Mouse (Mus musculus) forebrain, embryonic 16.5 days (tissue): ENCODE measurements around the gene Rundc3a. TPM values are rescaled to one million over a fixed set of nuclear protein-coding genes. Genes with fewer than 3 reads are reported as not detected.
"Not testable (repeated sequence)": the region's sequence is repeated elsewhere in the genome, so short reads cannot be mapped to it uniquely, and the experiment has no call there.

ENCODE experiments used
- ATAC-seq: fragments of 200-750 bp; cut with Nextera tagmentation; 2 replicates; pipeline ENCODE4 v1.8.0; 2017; ENCODE audit warnings: mild to moderate bottlenecking, moderate library complexity
- H3K27ac ChIP-seq: fragments of 300-500 bp; sonication (generic); 2 replicates; pipeline ENCODE4 v1.5.1; 2014; ENCODE audit warnings: low read length, control low read depth
- H3K27me3 ChIP-seq: fragments of 300-500 bp; sonication (generic); replicated peaks from 2 replicates; pipeline ENCODE4 v1.6.1; 2014; ENCODE audit warnings: low read length; ENCODE audit not compliant: control insufficient read depth, insufficient read depth
- H3K36me3 ChIP-seq: fragments of 300-500 bp; sonication (generic); 2 replicates; pipeline ENCODE4 v1.6.1; 2014; ENCODE audit not compliant: control insufficient read depth, insufficient read depth
- H3K4me1 ChIP-seq: fragments of 300-500 bp; sonication (generic); replicated peaks from 2 replicates; pipeline ENCODE4 v1.6.1; 2014; ENCODE audit warnings: low read length; ENCODE audit not compliant: control insufficient read depth, insufficient read depth
- H3K4me2 ChIP-seq: fragments of 300-500 bp; sonication (generic); 2 replicates; pipeline ENCODE4 v1.6.1; 2014; ENCODE audit warnings: mild to moderate bottlenecking, low read length, control low read depth
- H3K4me3 ChIP-seq: fragments of 300-500 bp; sonication (generic); replicated peaks from 2 replicates; pipeline ENCODE4 v1.5.1; 2014; ENCODE audit warnings: mild to moderate bottlenecking, low read length, control low read depth
- H3K9ac ChIP-seq: fragments of 300-500 bp; sonication (generic); replicated peaks from 2 replicates; pipeline ENCODE4 v1.6.1; 2014; ENCODE audit warnings: low read depth, low read length, control low read depth
- H3K9me3 ChIP-seq: fragments of 300-500 bp; sonication (generic); 2 replicates; pipeline ENCODE4 v1.6.1; 2016; ENCODE audit warnings: low read length; ENCODE audit not compliant: control insufficient read depth
- WGBS: fragments of 180-500 bp; shearing (Covaris S2); extraction: QIAGEN DNeasy Blood & Tissue Kit; methylation state at CpG from one replicate; pipeline ENCODE4 v1.1.7; 2014; 5-methylcytosine and 5-hydroxymethylcytosine counted together
- polyA plus RNA-seq: library from polyadenylated mRNA; unstranded; fragments of >200 nt; fragmentation: Nextera tagmentation; extraction: Ambion mirVana; gene quantifications from 2 replicates; pipeline ENCODE4 v1.2.1, GENCODE M21; 2015

Rundc3a gene
- polyA plus RNA-seq, 1 experiment from 2014 or later: 156 TPM

- no peak for ATAC-seq
- H3K4me3 ChIP-seq: no peak overlapping the region
- no peak overlapping the region for H3K4me2 ChIP-seq
- WGBS: 65% methylated on average over 2 of the region's 2 CpGs
- H3K27me3 ChIP-seq: no peaks in the 10 kb centered on the region
- no peaks in the 10 kb centered on the region for H3K4me1 ChIP-seq
- no peaks in the 10 kb centered on the region for H3K36me3 ChIP-seq
- no peak overlapping the region for H3K9ac ChIP-seq
- no peak overlapping the region for H3K27ac ChIP-seq
- H3K9me3 ChIP-seq: no peaks in the 10 kb centered on the region
Observed at GRCm38 (mm10) chr11:102384418-102384817, 8.8 kb upstream of the Rundc3a start.

GRCm38 (mm10) chr11:102385075-102385474, 8.1 kb upstream of the Rundc3a start:
- H3K4me2 ChIP-seq: no peak overlapping the region
- 68% methylated on average over 4 of the region's 4 CpGs for WGBS
- no peaks in the 10 kb centered on the region for H3K9me3 ChIP-seq
- H3K27ac ChIP-seq: no peak overlapping the region
- no peak for ATAC-seq
- H3K27me3 ChIP-seq: no peaks in the 10 kb centered on the region
- no peaks in the 10 kb centered on the region for H3K4me1 ChIP-seq
- no peak overlapping the region for H3K9ac ChIP-seq
- H3K36me3 ChIP-seq: no peaks in the 10 kb centered on the region
- H3K4me3 ChIP-seq: no peak overlapping the region

- Histone ChIP-seq H3K9me3 (no peaks in the 10 kb centered on the region), H3K4me3 (no peak overlapping the region), H3K27me3 (no peaks in the 10 kb centered on the region), H3K27ac (no peak overlapping the region), H3K9ac (no peak overlapping the region), H3K4me2 (no peak overlapping the region), H3K36me3 (no peaks in the 10 kb centered on the region), H3K4me1 (no peaks in the 10 kb centered on the region)
- no peak for ATAC-seq
- WGBS: 73% methylated on average over 5 of the region's 5 CpGs
Observed at GRCm38 (mm10) chr11:102386121-102386520, 7.1 kb upstream of the Rundc3a start.

- not testable (repeated sequence) for H3K27me3 ChIP-seq, H3K4me3 ChIP-seq, H3K4me2 ChIP-seq, H3K9me3 ChIP-seq, H3K36me3 ChIP-seq, ATAC-seq, H3K27ac ChIP-seq, H3K9ac ChIP-seq
- 90% methylated on average over 4 of the region's 5 CpGs for WGBS
- peaks cover 10% of the 10 kb centered on the region for H3K4me1 ChIP-seq
Observed at GRCm38 (mm10) chr11:102389436-102389835, 3.8 kb upstream of the Rundc3a start.

GRCm38 (mm10) chr11:102392441-102393237, 564 bp upstream of the Rundc3a start:
- 20% methylated on average over 15 of the region's 15 CpGs for WGBS
- no peaks in the 10 kb centered on the region for H3K9me3 ChIP-seq
- peak overlapping the region; percentile 97 for H3K27ac ChIP-seq
- no peaks in the 10 kb centered on the region for H3K36me3 ChIP-seq
- H3K27me3 ChIP-seq: no peaks in the 10 kb centered on the region
- peaks cover 39% of the 10 kb centered on the region for H3K4me1 ChIP-seq
- ATAC-seq: peak; percentile 21
- peak overlapping the region; percentile 63 for H3K9ac ChIP-seq
- peak overlapping the region; percentile 76 for H3K4me2 ChIP-seq
- H3K4me3 ChIP-seq: peak overlapping the region; percentile 92

- H3K9ac ChIP-seq: peak overlapping the region; percentile 95
- no peaks in the 10 kb centered on the region for H3K9me3 ChIP-seq
- H3K27me3 ChIP-seq: no peaks in the 10 kb centered on the region
- peak overlapping the region; percentile 97 for H3K27ac ChIP-seq
- no peaks in the 10 kb centered on the region for H3K36me3 ChIP-seq
- H3K4me2 ChIP-seq: peak overlapping the region; percentile 76
- 3% methylated on average over 17 of the region's 17 CpGs for WGBS
- H3K4me3 ChIP-seq: peak overlapping the region; percentile 92
- peak; percentile 51 for ATAC-seq
- peaks cover 47% of the 10 kb centered on the region for H3K4me1 ChIP-seq
Observed at GRCm38 (mm10) chr11:102393719-102394420, 667 bp downstream of the Rundc3a start.

- Histone ChIP-seq H3K9ac (peak overlapping the region; percentile 95), H3K4me2 (peak overlapping the region; percentile 76), H3K36me3 (peaks cover 3% of the 10 kb centered on the region; the same call in 1 of the 2 replicates), H3K27me3 (no peaks in the 10 kb centered on the region; the same call in 1 of the 2 replicates), H3K27ac (peak overlapping the region; percentile 97), H3K4me3 (peak overlapping the region; percentile 92), H3K9me3 (no peaks in the 10 kb centered on the region), H3K4me1 (peaks cover 47% of the 10 kb centered on the region)
- 73% methylated on average over 9 of the region's 9 CpGs for WGBS
- no peak for ATAC-seq
Observed at GRCm38 (mm10) chr11:102394421-102395124, 1.4 kb downstream of the Rundc3a start.

GRCm38 (mm10) chr11:102395250-102395649, 2.0 kb downstream of the Rundc3a start:
- Histone ChIP-seq H3K36me3 (peaks cover 3% of the 10 kb centered on the region; the same call in 1 of the 2 replicates), H3K4me2 (peak overlapping the region; percentile 76), H3K4me3 (peak overlapping the region; percentile 92), H3K4me1 (peaks cover 49% of the 10 kb centered on the region), H3K27me3 (no peaks in the 10 kb centered on the region; the same call in 1 of the 2 replicates), H3K9ac (peak overlapping the region; percentile 46), H3K9me3 (no peaks in the 10 kb centered on the region), H3K27ac (peak overlapping the region; percentile 47; the same call in 1 of the 2 replicates)
- 3% methylated on average over 5 of the region's 5 CpGs for WGBS
- no peak for ATAC-seq

GRCm38 (mm10) chr11:102396263-102396662, 3.1 kb downstream of the Rundc3a start:
- no peak overlapping the region for H3K9ac ChIP-seq
- peaks cover 5% of the 10 kb centered on the region; the same call in 1 of the 2 replicates for H3K36me3 ChIP-seq
- H3K4me1 ChIP-seq: peaks cover 49% of the 10 kb centered on the region
- no peak overlapping the region for H3K27ac ChIP-seq
- H3K4me3 ChIP-seq: no peak overlapping the region
- 60% methylated on average over 6 of the region's 6 CpGs for WGBS
- no peaks in the 10 kb centered on the region for H3K9me3 ChIP-seq
- peak overlapping the region; percentile 76 for H3K4me2 ChIP-seq
- ATAC-seq: no peak
- no peaks in the 10 kb centered on the region; the same call in 1 of the 2 replicates for H3K27me3 ChIP-seq
